Mouse (Mus musculus): ENCODE measurements at regions not wholly inside any gene's neighbourhood (a gene's known extent, or its start where the extent isn't known, plus 50 kb on each side); places are given as distances from the start of the nearest gene placed in this dataset.

GRCm38 (mm10) chr16:78877941-78878340, 52.8 kb upstream of the Chodl start:
- Histone ChIP-seq H3K27me3 (replicated peaks; ENCODE audit: insufficient read depth, low read length) (no peaks in the 10 kb centered on the region), H3K9me3 (ENCODE audit: low read length) (no peaks in the 10 kb centered on the region), H3K27ac (ENCODE audit: low read length) (no peak overlapping the region), H3K9ac (replicated peaks; ENCODE audit: low read depth) (no peak overlapping the region), H3K4me3 (ENCODE audit: low read depth, low read length) (no peak overlapping the region), H3K36me3 (ENCODE audit: insufficient read depth, low read length) (no peaks in the 10 kb centered on the region), H3K4me1 (ENCODE audit: insufficient read depth, low read depth, low read length) (no peaks in the 10 kb centered on the region), H3K4me2 (replicated peaks; ENCODE audit: low read depth, low read length) (no peak overlapping the region)
- WGBS = 80% methylated on average over 1 of the region's 1 CpGs
- TF ChIP-seq EP300 (IDR thresholded peaks at IDR 0.05) = no peak
- TF ChIP-seq CTCF (IDR thresholded peaks at IDR 0.05) = no peak
- ATAC-seq = no peak
- no peak for DNase-seq (ENCODE audit: low spot score)

GRCm38 (mm10) chr16:78859006-78859405, 71.7 kb upstream of the Chodl start:
- H3K9me3 ChIP-seq (ENCODE audit: low read length) = no peaks in the 10 kb centered on the region
- DNase-seq (ENCODE audit: low spot score) (no peak), ATAC-seq (no peak)
- H3K4me1 ChIP-seq (ENCODE audit: insufficient read depth, low read depth, low read length) = no peaks in the 10 kb centered on the region
- no peaks in the 10 kb centered on the region for H3K36me3 ChIP-seq (ENCODE audit: insufficient read depth, low read length)
- no peak overlapping the region for H3K9ac ChIP-seq (replicated peaks; ENCODE audit: low read depth)
- H3K4me2 ChIP-seq (replicated peaks; ENCODE audit: low read depth, low read length) = no peak overlapping the region
- no peak overlapping the region for H3K4me3 ChIP-seq (ENCODE audit: low read depth, low read length)
- 67% methylated on average over 4 of the region's 4 CpGs for WGBS
- no peak overlapping the region for H3K27ac ChIP-seq (ENCODE audit: low read length)
- H3K27me3 ChIP-seq (replicated peaks; ENCODE audit: insufficient read depth, low read length) = no peaks in the 10 kb centered on the region
- TF ChIP-seq EP300 (IDR thresholded peaks at IDR 0.05) = no peak
- no peak for TF ChIP-seq CTCF (IDR thresholded peaks at IDR 0.05)

GRCm38 (mm10) chr16:78830957-78831356, 99.8 kb upstream of the Chodl start:
- no peak for ATAC-seq
- Histone ChIP-seq H3K27ac (ENCODE audit: low read length) (no peak overlapping the region), H3K9me3 (ENCODE audit: low read length) (no peaks in the 10 kb centered on the region), H3K4me3 (ENCODE audit: low read depth, low read length) (no peak overlapping the region), H3K4me2 (replicated peaks; ENCODE audit: low read depth, low read length) (no peak overlapping the region), H3K4me1 (ENCODE audit: insufficient read depth, low read depth, low read length) (no peaks in the 10 kb centered on the region), H3K36me3 (ENCODE audit: insufficient read depth, low read length) (no peaks in the 10 kb centered on the region), H3K9ac (replicated peaks; ENCODE audit: low read depth) (no peak overlapping the region), H3K27me3 (replicated peaks; ENCODE audit: insufficient read depth, low read length) (no peaks in the 10 kb centered on the region)
- WGBS = 60% methylated on average over 7 of the region's 7 CpGs
- DNase-seq (ENCODE audit: low spot score) = peak; percentile 5
- TF ChIP-seq CTCF (IDR thresholded peaks at IDR 0.05) (no peak), EP300 (IDR thresholded peaks at IDR 0.05) (no peak)

- no peak for TF ChIP-seq EP300 (IDR thresholded peaks at IDR 0.05)
- no peak for TF ChIP-seq CTCF (IDR thresholded peaks at IDR 0.05)
- H3K4me2 ChIP-seq (replicated peaks; ENCODE audit: low read depth, low read length) = no peak overlapping the region
- H3K27me3 ChIP-seq (replicated peaks; ENCODE audit: insufficient read depth, low read length) = no peaks in the 10 kb centered on the region
- no peaks in the 10 kb centered on the region for H3K9me3 ChIP-seq (ENCODE audit: low read length)
- no peaks in the 10 kb centered on the region for H3K4me1 ChIP-seq (ENCODE audit: insufficient read depth, low read depth, low read length)
- no peak overlapping the region for H3K4me3 ChIP-seq (ENCODE audit: low read depth, low read length)
- no peaks in the 10 kb centered on the region for H3K36me3 ChIP-seq (ENCODE audit: insufficient read depth, low read length)
- WGBS = 29% methylated on average over 3 of the region's 3 CpGs
- ATAC-seq (no peak), DNase-seq (ENCODE audit: low spot score) (peak; percentile 20)
- no peak overlapping the region for H3K27ac ChIP-seq (ENCODE audit: low read length)
- H3K9ac ChIP-seq (replicated peaks; ENCODE audit: low read depth) = no peak overlapping the region
Observed at GRCm38 (mm10) chr16:78827739-78828138, 103.0 kb upstream of the Chodl start.

- Histone ChIP-seq H3K4me1 (ENCODE audit: insufficient read depth, low read depth, low read length) (no peaks in the 10 kb centered on the region), H3K36me3 (ENCODE audit: insufficient read depth, low read length) (no peaks in the 10 kb centered on the region), H3K9me3 (ENCODE audit: low read length) (no peaks in the 10 kb centered on the region), H3K9ac (replicated peaks; ENCODE audit: low read depth) (no peak overlapping the region), H3K4me2 (replicated peaks; ENCODE audit: low read depth, low read length) (no peak overlapping the region), H3K27me3 (replicated peaks; ENCODE audit: insufficient read depth, low read length) (no peaks in the 10 kb centered on the region), H3K4me3 (ENCODE audit: low read depth, low read length) (no peak overlapping the region), H3K27ac (ENCODE audit: low read length) (peak overlapping the region; percentile 15; the same call in 1 of the 2 replicates)
- 41% methylated on average over 2 of the region's 2 CpGs for WGBS
- TF ChIP-seq CTCF (IDR thresholded peaks at IDR 0.05) (no peak), EP300 (IDR thresholded peaks at IDR 0.05) (peak; percentile 55; the same call in 1 of the 2 replicates)
- DNase-seq (ENCODE audit: low spot score) (peak; percentile 78), ATAC-seq (peak; percentile 96)
Observed at GRCm38 (mm10) chr16:78790064-78790463, 140.7 kb upstream of the Chodl start.

GRCm38 (mm10) chr16:78759226-78759625, 171.5 kb upstream of the Chodl start:
- no peaks in the 10 kb centered on the region for H3K36me3 ChIP-seq (ENCODE audit: insufficient read depth, low read length)
- H3K27me3 ChIP-seq (replicated peaks; ENCODE audit: insufficient read depth, low read length) = no peaks in the 10 kb centered on the region
- H3K9ac ChIP-seq (replicated peaks; ENCODE audit: low read depth) = no peak overlapping the region
- ATAC-seq (no peak), DNase-seq (ENCODE audit: low spot score) (no peak)
- no peak overlapping the region for H3K4me3 ChIP-seq (ENCODE audit: low read depth, low read length)
- no peak overlapping the region for H3K27ac ChIP-seq (ENCODE audit: low read length)
- H3K4me1 ChIP-seq (ENCODE audit: insufficient read depth, low read depth, low read length) = no peaks in the 10 kb centered on the region
- H3K4me2 ChIP-seq (replicated peaks; ENCODE audit: low read depth, low read length) = no peak overlapping the region
- no peaks in the 10 kb centered on the region for H3K9me3 ChIP-seq (ENCODE audit: low read length)
- TF ChIP-seq EP300 (IDR thresholded peaks at IDR 0.05) = no peak
- TF ChIP-seq CTCF (IDR thresholded peaks at IDR 0.05) = no peak

- no peak for TF ChIP-seq EP300 (IDR thresholded peaks at IDR 0.05)
- no peak for TF ChIP-seq CTCF (IDR thresholded peaks at IDR 0.05)
- Histone ChIP-seq H3K9ac (replicated peaks; ENCODE audit: low read depth) (no peak overlapping the region), H3K4me1 (ENCODE audit: insufficient read depth, low read depth, low read length) (no peaks in the 10 kb centered on the region), H3K27me3 (replicated peaks; ENCODE audit: insufficient read depth, low read length) (no peaks in the 10 kb centered on the region), H3K9me3 (ENCODE audit: low read length) (no peaks in the 10 kb centered on the region), H3K36me3 (ENCODE audit: insufficient read depth, low read length) (no peaks in the 10 kb centered on the region), H3K27ac (ENCODE audit: low read length) (no peak overlapping the region), H3K4me3 (ENCODE audit: low read depth, low read length) (no peak overlapping the region), H3K4me2 (replicated peaks; ENCODE audit: low read depth, low read length) (no peak overlapping the region)
- ATAC-seq = no peak
- 55% methylated on average over 4 of the region's 4 CpGs for WGBS
- no peak for DNase-seq (ENCODE audit: low spot score)
Observed at GRCm38 (mm10) chr16:78737902-78738301, 161.4 kb upstream of the D16Ertd472e start.
